Mouse (Mus musculus) thymus, adult 2 months (tissue): Measurements from ENCODE around the gene Gna11. TPM values are rescaled to one million over a fixed set of nuclear protein-coding genes. Genes with fewer than 3 reads are reported as not detected.

Experiments used
- DNase-seq: peaks from one replicate; pipeline ENCODE4 v3.0.0; 2021
- H3K27ac ChIP-seq: fragments of 200-500 bp; 2 replicates; pipeline ENCODE4 v1.5.1; 2012; ENCODE audit warnings: low read length, control low read depth; ENCODE audit not compliant: control insufficient read depth, insufficient read depth
- H3K27me3 ChIP-seq: fragments of 200-500 bp; 2 replicates; pipeline ENCODE4 v1.6.1; 2012; ENCODE audit warnings: mild to moderate bottlenecking, low read length, moderate library complexity, mixed read lengths; ENCODE audit not compliant: control insufficient read depth, insufficient read depth
- H3K36me3 ChIP-seq: fragments of 200-500 bp; 2 replicates; pipeline ENCODE4 v1.6.1; 2012; ENCODE audit warnings: mild to moderate bottlenecking, low read length, moderate library complexity; ENCODE audit not compliant: control insufficient read depth, insufficient read depth
- H3K4me1 ChIP-seq: fragments of 200-500 bp; replicated peaks from 2 replicates; pipeline ENCODE4 v1.6.1; 2012; ENCODE audit warnings: low read length; ENCODE audit not compliant: control insufficient read depth, insufficient read depth
- H3K4me3 ChIP-seq: fragments of 200-500 bp; 2 replicates; pipeline ENCODE4 v1.5.1; 2012; ENCODE audit warnings: mild to moderate bottlenecking, low read length, control low read depth, moderate library complexity; ENCODE audit not compliant: control insufficient read depth, insufficient read depth
- CTCF ChIP-seq: fragments of 200-500 bp; IDR thresholded peaks from 2 replicates; pipeline ENCODE4 v1.5.1; 2012; ENCODE audit warnings: mild to moderate bottlenecking, control low read depth, low read length, moderate library complexity, borderline replicate concordance; ENCODE audit not compliant: control insufficient read depth, poor library complexity, insufficient read depth; ENCODE audit errors: extremely low read depth
- POLR2A ChIP-seq: fragments of 200-500 bp; IDR thresholded peaks from 2 replicates; pipeline ENCODE4 v1.6.1; 2012; ENCODE audit warnings: mild to moderate bottlenecking, low read length, control low read depth, moderate library complexity; ENCODE audit not compliant: control insufficient read depth, poor library complexity, insufficient read depth; ENCODE audit errors: extremely low read depth
- WGBS: fragments of 180-500 bp; shearing (Covaris S2); methylation state at CpG from one replicate; pipeline ENCODE4 v1.1.7; 2018; 5-methylcytosine and 5-hydroxymethylcytosine counted together
- polyA plus RNA-seq: library from polyadenylated mRNA; depleted of rRNA; stranded (reverse); fragments of >200 nt; gene quantifications from 2 replicates; pipeline ENCODE4 v1.2.3, GENCODE M21; 2012

Gna11 gene
- polyA plus RNA-seq, 1 experiment = 81.0 TPM

- no peak for DNase-seq
- Histone ChIP-seq H3K27me3 (no peaks in the 10 kb centered on the region), H3K36me3 (peaks cover 23% of the 10 kb centered on the region), H3K4me3 (no peak overlapping the region), H3K27ac (no peak overlapping the region), H3K4me1 (peaks cover 3% of the 10 kb centered on the region)
- 97% methylated on average over 14 of the region's 14 CpGs for WGBS
- TF ChIP-seq POLR2A (no peak), CTCF (no peak)
Observed at GRCm38 (mm10) chr10:81489941-81490340, 55.0 kb downstream of the Gna11 start.

GRCm38 (mm10) chr10:81488081-81488480, 56.9 kb downstream of the Gna11 start:
- 96% methylated on average over 11 of the region's 11 CpGs for WGBS
- peaks cover 23% of the 10 kb centered on the region for H3K36me3 ChIP-seq
- TF ChIP-seq POLR2A (no peak), CTCF (no peak)
- H3K27me3 ChIP-seq = no peaks in the 10 kb centered on the region
- H3K27ac ChIP-seq = no peak overlapping the region
- DNase-seq = no peak
- no peak overlapping the region for H3K4me3 ChIP-seq
- no peaks in the 10 kb centered on the region for H3K4me1 ChIP-seq

GRCm38 (mm10) chr10:81486496-81486895, 58.5 kb downstream of the Gna11 start:
- TF ChIP-seq POLR2A (no peak), CTCF (no peak)
- H3K4me3 ChIP-seq = no peak overlapping the region
- 94% methylated on average over 10 of the region's 10 CpGs for WGBS
- DNase-seq = no peak
- no peak overlapping the region for H3K27ac ChIP-seq
- peaks cover 22% of the 10 kb centered on the region for H3K36me3 ChIP-seq
- 0 out of 2 replicates have a peak, but pooled peaks cover 8% of the 10 kb centered on the region for H3K4me1 ChIP-seq
- H3K27me3 ChIP-seq = peaks cover 3% of the 10 kb centered on the region; the same call in 1 of the 2 replicates

- H3K36me3 ChIP-seq = peaks cover 19% of the 10 kb centered on the region
- H3K27me3 ChIP-seq = peaks cover 5% of the 10 kb centered on the region; the same call in 1 of the 2 replicates
- TF ChIP-seq CTCF (no peak), POLR2A (no peak)
- WGBS = 80% methylated on average over 7 of the region's 7 CpGs
- H3K27ac ChIP-seq = no peak overlapping the region
- no peak for DNase-seq
- no peak overlapping the region for H3K4me3 ChIP-seq
- H3K4me1 ChIP-seq = 0 out of 2 replicates have a peak, but pooled peaks cover 8% of the 10 kb centered on the region
Observed at GRCm38 (mm10) chr10:81485479-81486018, 59.4 kb downstream of the Gna11 start.

GRCm38 (mm10) chr10:81485060-81485449, 59.9 kb downstream of the Gna11 start:
- no peak overlapping the region for H3K27ac ChIP-seq
- TF ChIP-seq CTCF = no peak; the same call in 1 of the 2 replicates
- no peak for TF ChIP-seq POLR2A
- DNase-seq = peak; percentile 51
- H3K4me1 ChIP-seq = 0 out of 2 replicates have a peak, but pooled peaks cover 8% of the 10 kb centered on the region
- WGBS = 13% methylated on average over 2 of the region's 2 CpGs
- H3K36me3 ChIP-seq = peaks cover 19% of the 10 kb centered on the region
- no peak overlapping the region for H3K4me3 ChIP-seq
- peaks cover 5% of the 10 kb centered on the region; the same call in 1 of the 2 replicates for H3K27me3 ChIP-seq

- no peak for DNase-seq
- H3K36me3 ChIP-seq = peaks cover 15% of the 10 kb centered on the region
- no peak for TF ChIP-seq POLR2A
- no peak for TF ChIP-seq CTCF
- H3K27me3 ChIP-seq = peaks cover 5% of the 10 kb centered on the region; the same call in 1 of the 2 replicates
- 66% methylated on average over 6 of the region's 6 CpGs for WGBS
- no peak overlapping the region for H3K27ac ChIP-seq
- H3K4me3 ChIP-seq = no peak overlapping the region
- H3K4me1 ChIP-seq = 0 out of 2 replicates have a peak, but pooled peaks cover 8% of the 10 kb centered on the region
Observed at GRCm38 (mm10) chr10:81484441-81485059, 60.4 kb downstream of the Gna11 start.
